Mouse (Mus musculus): ENCODE measurements at regions not wholly inside any gene's neighbourhood (a gene's known extent, or its start where the extent isn't known, plus 50 kb on each side); places are given as distances from the start of the nearest gene placed in this dataset.
"Not testable (repeated sequence)": the region's sequence is repeated elsewhere in the genome, so short reads cannot be mapped to it uniquely, and the experiment has no call there.

GRCm38 (mm10) chr17:81319605-81320004 is 122.0 kb upstream of the Gm11096 start:
- peak; percentile 3 for DNase-seq

- DNase-seq = no peak
Observed at GRCm38 (mm10) chr17:81316655-81317054, 124.9 kb upstream of the Gm11096 start.

GRCm38 (mm10) chr17:81305880-81306279 is 135.7 kb upstream of the Gm11096 start:
- DNase-seq = no peak

- no peak for DNase-seq
Observed at GRCm38 (mm10) chr17:81304574-81304973, 137.0 kb upstream of the Gm11096 start.

GRCm38 (mm10) chr17:81302490-81302889 is 139.1 kb upstream of the Gm11096 start:
- no peak for DNase-seq

- DNase-seq = no peak
Observed at GRCm38 (mm10) chr17:81291829-81292228, 149.7 kb upstream of the Gm11096 start.

- no peak for DNase-seq
Observed at GRCm38 (mm10) chr17:81282543-81282942, 159.0 kb upstream of the Gm11096 start.

- peak; percentile 7 for DNase-seq
Observed at GRCm38 (mm10) chr17:81270235-81270634, 171.3 kb upstream of the Gm11096 start.

- no peak for DNase-seq
Observed at GRCm38 (mm10) chr17:81261957-81262356, 179.6 kb upstream of the Gm11096 start.

GRCm38 (mm10) chr17:81260036-81260435 is 181.5 kb upstream of the Gm11096 start:
- no peak for DNase-seq

- no peak for DNase-seq
Observed at GRCm38 (mm10) chr17:81256106-81256505, 185.5 kb upstream of the Gm11096 start.

- DNase-seq = no peak
Observed at GRCm38 (mm10) chr17:81250748-81251147, 185.9 kb upstream of the Thumpd2 start.

GRCm38 (mm10) chr17:81246156-81246555 is 181.3 kb upstream of the Thumpd2 start:
- DNase-seq = no peak

- not testable (repeated sequence) for DNase-seq
Observed at GRCm38 (mm10) chr17:81231771-81232170, 166.9 kb upstream of the Thumpd2 start.

- DNase-seq = no peak
Observed at GRCm38 (mm10) chr17:81225281-81225680, 160.4 kb upstream of the Thumpd2 start.

GRCm38 (mm10) chr17:81221436-81221835 is 156.6 kb upstream of the Thumpd2 start:
- DNase-seq = peak; percentile 71

- no peak for DNase-seq
Observed at GRCm38 (mm10) chr17:81214844-81215243, 150.0 kb upstream of the Thumpd2 start.

- no peak for DNase-seq
Observed at GRCm38 (mm10) chr17:81212043-81212442, 147.2 kb upstream of the Thumpd2 start.

- no peak for DNase-seq
Observed at GRCm38 (mm10) chr17:81210389-81210788, 145.5 kb upstream of the Thumpd2 start.

- DNase-seq = no peak
Observed at GRCm38 (mm10) chr17:81209323-81209722, 144.4 kb upstream of the Thumpd2 start.

GRCm38 (mm10) chr17:81201052-81201451 is 136.2 kb upstream of the Thumpd2 start:
- no peak for DNase-seq

- no peak for DNase-seq
Observed at GRCm38 (mm10) chr17:81194006-81194405, 129.1 kb upstream of the Thumpd2 start.

GRCm38 (mm10) chr17:81193230-81193871 is 128.5 kb upstream of the Thumpd2 start:
- peak; percentile 81 for DNase-seq

- DNase-seq = peak; percentile 46
Observed at GRCm38 (mm10) chr17:81189996-81190395, 125.1 kb upstream of the Thumpd2 start.

- no peak for DNase-seq
Observed at GRCm38 (mm10) chr17:81185685-81186084, 120.8 kb upstream of the Thumpd2 start.
